Mouse (Mus musculus): ENCODE results near the gene Ptprcap. TPM values are rescaled to one million over a fixed set of nuclear protein-coding genes. Genes with fewer than 3 reads are reported as not detected.
"Not testable (repeated sequence)": the region's sequence is repeated elsewhere in the genome, so short reads cannot be mapped to it uniquely, and the experiment has no call there.

Ptprcap gene
- polyA plus RNA-seq, 1 experiment = 1,655 TPM

DNA sequence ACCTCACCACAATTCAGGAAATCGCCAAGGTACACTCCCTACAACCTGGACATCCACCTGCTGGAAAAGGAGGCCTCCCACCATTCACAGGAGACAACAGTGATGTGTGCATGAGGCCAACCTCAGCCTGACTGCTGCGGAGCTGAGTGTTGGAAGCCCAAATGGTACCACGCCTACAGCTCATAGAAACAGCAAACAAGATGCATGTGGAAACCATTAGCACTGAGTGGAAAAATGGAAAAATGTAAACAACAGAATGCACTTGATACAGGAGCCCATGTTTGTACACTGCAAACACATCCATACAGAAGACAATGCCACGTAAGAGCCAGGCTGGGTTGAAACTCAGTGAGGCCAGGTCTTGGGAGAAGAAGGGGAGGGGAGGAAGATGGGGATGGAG is 29.0 kb upstream of the Ptprcap start:
- no peak for DNase-seq
- H3K4me3 ChIP-seq (ENCODE audit: control insufficient read depth, insufficient read depth, low read length) = no peak overlapping the region
- H3K27ac ChIP-seq (ENCODE audit: control insufficient read depth, insufficient read depth, low read length) = no peak overlapping the region
- no peak for TF ChIP-seq POLR2A (IDR thresholded peaks at IDR 0.05; ENCODE audit: control insufficient read depth, extremely low read depth, insufficient read depth, low read length, poor library complexity)
- TF ChIP-seq CTCF (IDR thresholded peaks at IDR 0.05; ENCODE audit: borderline replicate concordance, control insufficient read depth, extremely low read depth, insufficient read depth, low read length, poor library complexity) = no peak
- H3K36me3 ChIP-seq (ENCODE audit: control insufficient read depth, insufficient read depth, low read length) = peaks cover 3% of the 10 kb centered on the region; the same call in 1 of the 2 replicates
- peaks cover 30% of the 10 kb centered on the region for H3K4me1 ChIP-seq (replicated peaks; ENCODE audit: control insufficient read depth, insufficient read depth, low read length)
- H3K27me3 ChIP-seq (ENCODE audit: control insufficient read depth, insufficient read depth, low read length) = no peaks in the 10 kb centered on the region
- WGBS = 94% methylated on average over 4 of the region's 4 CpGs

DNA sequence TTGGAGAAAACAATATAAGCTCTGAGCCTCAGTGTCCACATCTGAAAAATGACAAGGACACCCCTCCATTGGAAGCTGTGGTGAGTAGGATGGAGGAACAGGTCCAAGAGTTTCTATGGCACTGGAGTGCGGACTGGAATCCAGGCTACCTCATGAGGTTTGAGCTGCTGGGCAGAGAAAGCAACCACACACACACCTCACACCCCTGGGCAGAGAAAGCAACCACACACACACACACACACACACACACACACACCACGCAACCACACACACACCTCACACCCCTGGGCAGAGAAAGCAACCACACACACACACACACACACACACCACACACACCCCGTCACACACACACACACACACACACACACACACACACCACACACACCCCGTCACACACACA is 28.1 kb upstream of the Ptprcap start:
- H3K4me3 ChIP-seq (ENCODE audit: control insufficient read depth, insufficient read depth, low read length); H3K27ac ChIP-seq (ENCODE audit: control insufficient read depth, insufficient read depth, low read length); H3K36me3 ChIP-seq (ENCODE audit: control insufficient read depth, insufficient read depth, low read length); H3K27me3 ChIP-seq (ENCODE audit: control insufficient read depth, insufficient read depth, low read length); DNase-seq: not testable (repeated sequence)
- H3K4me1 ChIP-seq (replicated peaks; ENCODE audit: control insufficient read depth, insufficient read depth, low read length) = peaks cover 26% of the 10 kb centered on the region
- WGBS = 18% methylated on average over 4 of the region's 4 CpGs

DNA sequence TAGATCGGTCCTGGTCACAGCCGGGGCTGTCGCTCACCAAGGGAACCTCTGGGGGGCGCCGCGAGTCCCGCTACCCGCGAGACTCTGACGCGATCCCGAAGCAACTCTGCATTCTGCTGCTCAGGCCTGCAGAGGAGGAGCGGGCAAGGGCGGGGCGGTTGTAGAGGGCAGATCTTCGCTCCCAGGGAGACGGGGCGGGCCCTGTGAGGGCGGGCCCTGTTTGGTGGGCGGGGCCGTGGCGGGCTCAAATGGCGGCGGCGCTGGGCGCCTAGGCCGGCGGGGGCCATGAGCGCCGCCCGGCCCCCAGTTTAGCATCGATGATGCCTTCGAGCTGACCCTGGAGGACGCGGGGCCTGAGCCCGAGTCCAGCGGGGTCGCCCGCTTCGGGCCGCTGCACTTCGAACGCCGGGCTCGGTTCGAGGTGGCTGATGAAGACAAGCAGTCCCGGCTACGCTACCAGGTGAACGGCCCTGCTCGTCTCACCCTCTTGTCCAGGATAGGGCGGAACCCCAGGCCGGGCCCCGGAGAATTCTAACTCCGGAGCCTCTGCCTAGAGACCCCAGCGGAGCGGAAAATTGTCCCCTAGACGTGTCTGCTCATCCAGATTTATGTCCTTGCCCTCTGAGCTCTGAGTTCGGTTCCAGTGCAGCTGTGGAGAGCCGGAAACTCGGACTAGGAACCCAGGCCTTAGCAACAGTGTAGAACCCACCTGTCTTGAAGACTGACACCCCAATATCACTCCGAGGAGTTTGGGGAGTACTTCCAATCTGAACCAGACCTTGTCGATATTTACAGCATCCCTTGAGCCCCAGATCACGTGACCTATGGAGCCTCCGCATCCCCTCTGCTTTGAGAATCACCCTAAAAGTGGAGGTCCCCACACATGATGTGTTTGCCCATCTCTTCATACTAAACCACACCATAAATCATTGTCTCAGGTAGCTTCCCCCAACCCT is 27.4 kb upstream of the Ptprcap start, which contains the start of gene Aip:
TSS of gene Aip (minus strand) at position 118 of the 956 bp plus-strand sequence.
- Histone ChIP-seq H3K4me1 (replicated peaks; ENCODE audit: control insufficient read depth, insufficient read depth, low read length) (peaks cover 20% of the 10 kb centered on the region), H3K27ac (ENCODE audit: control insufficient read depth, insufficient read depth, low read length) (peak within 1 kb of the TSS; percentile 41; the same call in 1 of the 2 replicates), H3K36me3 (ENCODE audit: control insufficient read depth, insufficient read depth, low read length) (peaks cover 3% of the 10 kb centered on the region; the same call in 1 of the 2 replicates), H3K27me3 (ENCODE audit: control insufficient read depth, insufficient read depth, low read length) (no peaks in the 10 kb centered on the region), H3K4me3 (ENCODE audit: control insufficient read depth, insufficient read depth, low read length) (peak within 1 kb of the TSS; percentile 73)
- TF ChIP-seq POLR2A (IDR thresholded peaks at IDR 0.05; ENCODE audit: control insufficient read depth, extremely low read depth, insufficient read depth, low read length, poor library complexity) (peak; percentile 74), CTCF (IDR thresholded peaks at IDR 0.05; ENCODE audit: borderline replicate concordance, control insufficient read depth, extremely low read depth, insufficient read depth, low read length, poor library complexity) (peak; percentile 84)
- DNase-seq = peak; percentile 99
- under 1% methylated on average over 64 of the region's 64 CpGs for WGBS

DNA sequence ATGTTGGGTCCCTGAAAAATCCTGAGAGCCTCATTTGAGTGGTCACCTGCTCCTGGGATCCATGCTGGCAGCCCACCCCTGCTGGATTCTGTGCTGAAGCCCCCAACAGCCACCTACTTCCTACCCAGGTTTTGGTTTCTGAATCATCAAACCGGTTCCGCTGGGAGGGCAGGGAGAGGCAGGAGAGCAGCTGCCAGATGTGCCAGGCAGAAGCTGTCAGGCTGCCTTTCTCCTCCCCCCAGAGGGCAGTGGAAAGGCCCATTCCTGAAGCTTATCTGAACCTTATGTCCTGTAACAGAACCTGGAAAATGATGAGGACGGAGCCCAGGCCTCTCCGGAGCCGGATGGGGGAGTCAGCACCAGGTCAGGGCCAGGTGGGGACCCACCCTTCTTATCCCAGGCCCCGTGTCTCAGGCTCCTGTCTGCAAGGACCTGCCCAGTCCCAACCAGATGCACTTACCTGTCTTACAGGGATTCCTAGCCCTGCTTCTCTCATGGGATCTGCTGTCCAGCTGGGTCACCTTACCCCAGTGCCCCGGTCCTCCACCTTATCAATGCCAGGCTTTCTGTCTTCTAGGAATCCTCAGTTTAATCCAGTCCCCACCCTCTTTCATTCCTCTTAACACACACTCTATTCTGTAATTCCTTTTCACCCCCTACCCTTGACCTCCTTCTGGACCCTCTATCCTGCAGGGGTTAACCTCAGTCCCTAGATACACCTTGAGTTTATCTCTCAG is 26.5 kb upstream of the Ptprcap start:
- WGBS = 61% methylated on average over 7 of the region's 7 CpGs
- H3K27ac ChIP-seq (ENCODE audit: control insufficient read depth, insufficient read depth, low read length) = peak overlapping the region; percentile 41; the same call in 1 of the 2 replicates
- H3K4me1 ChIP-seq (replicated peaks; ENCODE audit: control insufficient read depth, insufficient read depth, low read length) = peaks cover 18% of the 10 kb centered on the region
- H3K4me3 ChIP-seq (ENCODE audit: control insufficient read depth, insufficient read depth, low read length) = peak overlapping the region; percentile 73
- peaks cover 3% of the 10 kb centered on the region; the same call in 1 of the 2 replicates for H3K36me3 ChIP-seq (ENCODE audit: control insufficient read depth, insufficient read depth, low read length)
- H3K27me3 ChIP-seq (ENCODE audit: control insufficient read depth, insufficient read depth, low read length) = no peaks in the 10 kb centered on the region
- DNase-seq = peak; percentile 35
- TF ChIP-seq POLR2A (IDR thresholded peaks at IDR 0.05; ENCODE audit: control insufficient read depth, extremely low read depth, insufficient read depth, low read length, poor library complexity) (no peak), CTCF (IDR thresholded peaks at IDR 0.05; ENCODE audit: borderline replicate concordance, control insufficient read depth, extremely low read depth, insufficient read depth, low read length, poor library complexity) (no peak)

DNA sequence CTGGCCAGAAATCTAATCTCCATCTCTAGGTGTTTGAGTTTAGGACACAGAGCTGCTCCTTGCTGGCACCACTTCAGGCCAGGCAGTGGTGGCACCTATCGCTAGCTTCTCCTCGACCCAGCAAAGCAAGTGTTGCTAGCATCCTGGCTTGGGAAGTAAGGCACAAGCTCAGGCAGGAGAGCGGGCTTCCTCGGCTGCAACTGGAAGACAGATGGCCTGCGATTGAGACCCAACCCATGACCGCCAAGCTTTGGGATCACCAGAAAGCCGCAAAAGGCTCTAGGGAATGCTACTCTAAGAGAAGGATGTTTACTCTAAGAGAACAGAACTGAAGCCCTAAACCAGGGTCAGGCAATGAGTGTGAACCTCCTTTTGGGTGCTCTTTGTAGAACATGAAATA is 23.9 kb upstream of the Ptprcap start:
- peaks cover 18% of the 10 kb centered on the region for H3K4me1 ChIP-seq (replicated peaks; ENCODE audit: control insufficient read depth, insufficient read depth, low read length)
- WGBS = 95% methylated on average over 7 of the region's 7 CpGs
- no peak overlapping the region for H3K27ac ChIP-seq (ENCODE audit: control insufficient read depth, insufficient read depth, low read length)
- no peak overlapping the region for H3K4me3 ChIP-seq (ENCODE audit: control insufficient read depth, insufficient read depth, low read length)
- H3K36me3 ChIP-seq (ENCODE audit: control insufficient read depth, insufficient read depth, low read length) = peaks cover 12% of the 10 kb centered on the region
- no peak for DNase-seq
- no peaks in the 10 kb centered on the region for H3K27me3 ChIP-seq (ENCODE audit: control insufficient read depth, insufficient read depth, low read length)
- TF ChIP-seq POLR2A (IDR thresholded peaks at IDR 0.05; ENCODE audit: control insufficient read depth, extremely low read depth, insufficient read depth, low read length, poor library complexity) (no peak), CTCF (IDR thresholded peaks at IDR 0.05; ENCODE audit: borderline replicate concordance, control insufficient read depth, extremely low read depth, insufficient read depth, low read length, poor library complexity) (no peak)

DNA sequence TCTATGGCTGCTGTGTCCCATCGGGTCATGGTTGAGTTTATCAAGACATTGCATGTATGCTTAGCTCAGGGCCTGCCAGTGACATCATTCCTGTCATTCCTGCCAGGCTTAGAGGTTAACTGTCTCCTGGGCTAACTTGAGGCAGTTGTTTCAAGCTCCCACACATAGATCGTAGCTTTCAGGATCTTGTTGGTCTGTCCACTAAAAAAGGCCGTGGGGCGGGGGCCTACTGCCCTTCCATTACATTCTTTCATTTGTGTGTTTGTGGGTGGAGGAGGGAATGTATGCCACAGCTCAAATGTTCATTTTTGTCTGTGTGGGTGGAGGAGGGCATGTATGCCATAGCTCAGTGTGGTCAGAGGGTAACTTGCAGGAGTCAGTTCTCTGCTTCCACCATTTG is 23.3 kb upstream of the Ptprcap start:
- TF ChIP-seq CTCF (IDR thresholded peaks at IDR 0.05; ENCODE audit: borderline replicate concordance, control insufficient read depth, extremely low read depth, insufficient read depth, low read length, poor library complexity) = no peak
- TF ChIP-seq POLR2A (IDR thresholded peaks at IDR 0.05; ENCODE audit: control insufficient read depth, extremely low read depth, insufficient read depth, low read length, poor library complexity) = no peak
- H3K4me1 ChIP-seq (replicated peaks; ENCODE audit: control insufficient read depth, insufficient read depth, low read length) = peaks cover 21% of the 10 kb centered on the region
- no peaks in the 10 kb centered on the region for H3K27me3 ChIP-seq (ENCODE audit: control insufficient read depth, insufficient read depth, low read length)
- DNase-seq = no peak
- H3K27ac ChIP-seq (ENCODE audit: control insufficient read depth, insufficient read depth, low read length) = no peak overlapping the region
- H3K4me3 ChIP-seq (ENCODE audit: control insufficient read depth, insufficient read depth, low read length) = no peak overlapping the region
- WGBS = 99% methylated on average over 4 of the region's 4 CpGs
- peaks cover 12% of the 10 kb centered on the region for H3K36me3 ChIP-seq (ENCODE audit: control insufficient read depth, insufficient read depth, low read length)

Measured in thymus, adult 2 months (tissue).